Mouse (Mus musculus): ENCODE results near the gene Itgb2. TPM values are rescaled to one million over a fixed set of nuclear protein-coding genes. Genes with fewer than 3 reads are reported as not detected.

Gene Itgb2
- polyA plus RNA-seq, 1 experiment from 2014 or later: 2.7 TPM

GRCm38 (mm10) chr10:77606855-77607254 lies 76.8 kb downstream of the Itgb2 start:
- Histone ChIP-seq H3K4me1 (ENCODE audit: control insufficient read depth, insufficient read depth, low read length) (peaks cover 12% of the 10 kb centered on the region), H3K9me3 (ENCODE audit: control insufficient read depth, low read depth, low read length) (no peaks in the 10 kb centered on the region), H3K27me3 (ENCODE audit: control insufficient read depth, insufficient read depth, low read length) (no peaks in the 10 kb centered on the region), H3K4me2 (replicated peaks; ENCODE audit: low read depth, low read length) (peak overlapping the region; percentile 92), H3K36me3 (ENCODE audit: control insufficient read depth, insufficient read depth, low read length) (peaks cover 21% of the 10 kb centered on the region), H3K4me3 (ENCODE audit: low read depth, low read length) (peak overlapping the region; percentile 55), H3K27ac (ENCODE audit: low read length) (peak overlapping the region; percentile 97; the same call in 1 of the 2 replicates), H3K9ac (replicated peaks; ENCODE audit: low read depth, low read length) (peak overlapping the region; percentile 55)
- WGBS: 31% methylated on average over 7 of the region's 7 CpGs
- ATAC-seq (ENCODE audit: insufficient number of reproducible peaks, insufficient read depth, low FRiP score, low read depth): peak; percentile 7; the same call in 1 of the 2 replicates

GRCm38 (mm10) chr10:77607441-77607840 lies 77.4 kb downstream of the Itgb2 start:
- no peak for ATAC-seq (ENCODE audit: insufficient number of reproducible peaks, insufficient read depth, low FRiP score, low read depth)
- peaks cover 12% of the 10 kb centered on the region for H3K4me1 ChIP-seq (ENCODE audit: control insufficient read depth, insufficient read depth, low read length)
- peak overlapping the region; percentile 55; the same call in 1 of the 2 replicates for H3K9ac ChIP-seq (replicated peaks; ENCODE audit: low read depth, low read length)
- no peaks in the 10 kb centered on the region for H3K9me3 ChIP-seq (ENCODE audit: control insufficient read depth, low read depth, low read length)
- WGBS: 66% methylated on average over 5 of the region's 5 CpGs
- H3K4me2 ChIP-seq (replicated peaks; ENCODE audit: low read depth, low read length): peak overlapping the region; percentile 92
- peaks cover 27% of the 10 kb centered on the region for H3K36me3 ChIP-seq (ENCODE audit: control insufficient read depth, insufficient read depth, low read length)
- H3K4me3 ChIP-seq (ENCODE audit: low read depth, low read length): peak overlapping the region; percentile 55
- H3K27me3 ChIP-seq (ENCODE audit: control insufficient read depth, insufficient read depth, low read length): no peaks in the 10 kb centered on the region
- H3K27ac ChIP-seq (ENCODE audit: low read length): no peak overlapping the region

- Histone ChIP-seq H3K36me3 (ENCODE audit: control insufficient read depth, insufficient read depth, low read length) (peaks cover 37% of the 10 kb centered on the region), H3K27me3 (ENCODE audit: control insufficient read depth, insufficient read depth, low read length) (no peaks in the 10 kb centered on the region), H3K4me2 (replicated peaks; ENCODE audit: low read depth, low read length) (no peak overlapping the region), H3K4me3 (ENCODE audit: low read depth, low read length) (no peak overlapping the region), H3K9ac (replicated peaks; ENCODE audit: low read depth, low read length) (no peak overlapping the region), H3K9me3 (ENCODE audit: control insufficient read depth, low read depth, low read length) (no peaks in the 10 kb centered on the region), H3K4me1 (ENCODE audit: control insufficient read depth, insufficient read depth, low read length) (peaks cover 12% of the 10 kb centered on the region), H3K27ac (ENCODE audit: low read length) (no peak overlapping the region)
- 85% methylated on average over 8 of the region's 8 CpGs for WGBS
- ATAC-seq (ENCODE audit: insufficient number of reproducible peaks, insufficient read depth, low FRiP score, low read depth): no peak
Observed at GRCm38 (mm10) chr10:77608589-77608988, 78.5 kb downstream of the Itgb2 start.

GRCm38 (mm10) chr10:77610221-77610961 lies 80.3 kb downstream of the Itgb2 start:
- H3K9ac ChIP-seq (replicated peaks; ENCODE audit: low read depth, low read length): no peak overlapping the region
- no peak overlapping the region for H3K4me2 ChIP-seq (replicated peaks; ENCODE audit: low read depth, low read length)
- WGBS: 80% methylated on average over 8 of the region's 8 CpGs
- no peak for ATAC-seq (ENCODE audit: insufficient number of reproducible peaks, insufficient read depth, low FRiP score, low read depth)
- H3K27me3 ChIP-seq (ENCODE audit: control insufficient read depth, insufficient read depth, low read length): no peaks in the 10 kb centered on the region
- peaks cover 46% of the 10 kb centered on the region for H3K36me3 ChIP-seq (ENCODE audit: control insufficient read depth, insufficient read depth, low read length)
- H3K4me3 ChIP-seq (ENCODE audit: low read depth, low read length): no peak overlapping the region
- no peak overlapping the region for H3K27ac ChIP-seq (ENCODE audit: low read length)
- no peaks in the 10 kb centered on the region for H3K9me3 ChIP-seq (ENCODE audit: control insufficient read depth, low read depth, low read length)
- H3K4me1 ChIP-seq (ENCODE audit: control insufficient read depth, insufficient read depth, low read length): peaks cover 12% of the 10 kb centered on the region

GRCm38 (mm10) chr10:77613409-77613808 lies 83.4 kb downstream of the Itgb2 start:
- H3K9me3 ChIP-seq (ENCODE audit: control insufficient read depth, low read depth, low read length): no peaks in the 10 kb centered on the region
- no peak for ATAC-seq (ENCODE audit: insufficient number of reproducible peaks, insufficient read depth, low FRiP score, low read depth)
- no peak overlapping the region for H3K4me3 ChIP-seq (ENCODE audit: low read depth, low read length)
- no peak overlapping the region for H3K4me2 ChIP-seq (replicated peaks; ENCODE audit: low read depth, low read length)
- H3K36me3 ChIP-seq (ENCODE audit: control insufficient read depth, insufficient read depth, low read length): peaks cover 66% of the 10 kb centered on the region
- no peaks in the 10 kb centered on the region for H3K27me3 ChIP-seq (ENCODE audit: control insufficient read depth, insufficient read depth, low read length)
- no peak overlapping the region; the same call in 1 of the 2 replicates for H3K27ac ChIP-seq (ENCODE audit: low read length)
- H3K4me1 ChIP-seq (ENCODE audit: control insufficient read depth, insufficient read depth, low read length): no peaks in the 10 kb centered on the region
- WGBS: 82% methylated on average over 3 of the region's 3 CpGs
- H3K9ac ChIP-seq (replicated peaks; ENCODE audit: low read depth, low read length): no peak overlapping the region

Other genes starting within 250 kb of the Itgb2 start
- 7.2 and 8.3 TPM in 2 replicates for gene Adarb1, start 112.0 kb upstream of the Itgb2 start, polyA plus RNA-seq (2014; fragmentation: Nextera tagmentation; extraction: Ambion mirVana)
- 31.0 and 34.2 TPM in 2 replicates for gene Fam207a, start 14.5 kb upstream of the Itgb2 start, polyA plus RNA-seq (2014; fragmentation: Nextera tagmentation; extraction: Ambion mirVana)
- gene Pttg1ip, start 51.5 kb downstream of the Itgb2 start, polyA plus RNA-seq (2014; fragmentation: Nextera tagmentation; extraction: Ambion mirVana): 198 and 200 TPM in 2 replicates
- gene Sumo3, start 75.8 kb downstream of the Itgb2 start, polyA plus RNA-seq (2014; fragmentation: Nextera tagmentation; extraction: Ambion mirVana): 324 and 346 TPM in 2 replicates
- 6.5 TPM in 1 of 2 replicates, not detected in the other for gene Gm49325, start 75.9 kb downstream of the Itgb2 start, polyA plus RNA-seq (2014; fragmentation: Nextera tagmentation; extraction: Ambion mirVana)
- 41.5 and 44.3 TPM in 2 replicates for gene Ube2g2, start 92.0 kb downstream of the Itgb2 start, polyA plus RNA-seq (2014; fragmentation: Nextera tagmentation; extraction: Ambion mirVana)
- 0.71 and 1.2 TPM in 2 replicates for gene Tspear, start 156.3 kb downstream of the Itgb2 start, polyA plus RNA-seq (2014; fragmentation: Nextera tagmentation; extraction: Ambion mirVana)
- not detected in 2 replicates for gene Gm19402, start 160.5 kb downstream of the Itgb2 start, polyA plus RNA-seq (2014; fragmentation: Nextera tagmentation; extraction: Ambion mirVana)
- not detected in 2 replicates for gene Gm9508, start 167.0 kb downstream of the Itgb2 start, polyA plus RNA-seq (2014; fragmentation: Nextera tagmentation; extraction: Ambion mirVana)
- gene Gm10272, start 176.4 kb downstream of the Itgb2 start, polyA plus RNA-seq (2014; fragmentation: Nextera tagmentation; extraction: Ambion mirVana): not detected in 2 replicates
- not detected in 2 replicates for gene Gm10024, start 181.2 kb downstream of the Itgb2 start, polyA plus RNA-seq (2014; fragmentation: Nextera tagmentation; extraction: Ambion mirVana)
- not detected in 2 replicates for gene Gm10142, start 185.6 kb downstream of the Itgb2 start, polyA plus RNA-seq (2014; fragmentation: Nextera tagmentation; extraction: Ambion mirVana)
- gene Krtap12-1, start 190.3 kb downstream of the Itgb2 start, polyA plus RNA-seq (2014; fragmentation: Nextera tagmentation; extraction: Ambion mirVana): not detected in 2 replicates
- gene Gm10100, start 196.2 kb downstream of the Itgb2 start, polyA plus RNA-seq (2014; fragmentation: Nextera tagmentation; extraction: Ambion mirVana): not detected in 2 replicates
- gene Gm18596, start 212.4 kb downstream of the Itgb2 start, polyA plus RNA-seq (2014; fragmentation: Nextera tagmentation; extraction: Ambion mirVana): not detected in 2 replicates
- not detected in 2 replicates for gene Gm9736, start 221.1 kb downstream of the Itgb2 start, polyA plus RNA-seq (2014; fragmentation: Nextera tagmentation; extraction: Ambion mirVana)
- not detected in 2 replicates for gene Gm3233, start 229.4 kb downstream of the Itgb2 start, polyA plus RNA-seq (2014; fragmentation: Nextera tagmentation; extraction: Ambion mirVana)
- not detected in 2 replicates for gene Gm3238, start 241.1 kb downstream of the Itgb2 start, polyA plus RNA-seq (2014; fragmentation: Nextera tagmentation; extraction: Ambion mirVana)
- not detected in 2 replicates for gene Gm7138, start 246.7 kb downstream of the Itgb2 start, polyA plus RNA-seq (2014; fragmentation: Nextera tagmentation; extraction: Ambion mirVana)

Measured in stomach, embryonic 14.5 days (tissue).